Mouse (Mus musculus): ENCODE data around the gene Clk2. TPM values are rescaled to one million over a fixed set of nuclear protein-coding genes. Genes with fewer than 3 reads are reported as not detected.

The Clk2 gene
- polyA plus RNA-seq, 1 experiment = 79.4 TPM

DNA sequence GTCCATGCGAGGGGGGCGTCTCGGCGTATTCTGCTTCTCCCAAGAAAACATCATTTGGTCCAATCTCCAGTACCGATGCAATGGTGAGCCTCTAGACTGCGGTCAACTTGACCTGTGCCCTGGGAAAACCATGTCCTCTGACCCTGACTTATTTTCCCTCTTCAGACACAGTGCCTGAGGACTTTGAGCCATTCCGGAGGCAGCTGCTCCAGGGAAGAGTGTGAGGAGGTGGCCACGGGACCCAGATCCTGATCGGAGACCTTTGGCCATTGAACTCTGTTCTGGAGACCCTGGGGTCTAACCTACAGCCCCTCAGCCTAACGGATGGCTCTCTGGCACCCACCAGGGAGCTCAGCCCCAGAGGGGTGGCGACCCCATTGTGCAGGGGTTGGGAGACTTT lies 61.8 kb downstream of the Clk2 start:
- Histone ChIP-seq H3K4me3 (ENCODE audit: low read depth, low read length) (peak overlapping the region; percentile 58), H3K36me3 (ENCODE audit: control insufficient read depth, insufficient read depth, low read length, poor library complexity, severe bottlenecking) (no peaks in the 10 kb centered on the region), H3K27ac (ENCODE audit: insufficient read depth, low read length) (peak overlapping the region; percentile 68), H3K4me1 (ENCODE audit: control insufficient read depth, insufficient read depth, low read length) (peaks cover 10% of the 10 kb centered on the region), H3K27me3 (ENCODE audit: control insufficient read depth, insufficient read depth, low read length, poor library complexity, severe bottlenecking) (no peaks in the 10 kb centered on the region), H3K9me3 (replicated peaks; ENCODE audit: control insufficient read depth, insufficient read depth, low read length, poor library complexity, severe bottlenecking) (no peaks in the 10 kb centered on the region), H3K9ac (ENCODE audit: low read depth, poor library complexity, severe bottlenecking) (peak overlapping the region; percentile 51)
- TF ChIP-seq EP300 (IDR thresholded peaks at IDR 0.05; ENCODE audit: insufficient read depth, low read depth, low read length) (no peak), POLR2A (IDR thresholded peaks at IDR 0.05; ENCODE audit: insufficient read depth, low read length) (no peak), CTCF (IDR thresholded peaks at IDR 0.05; ENCODE audit: low read depth, low read length) (no peak)

Other genes starting within 250 kb of the Clk2 start
- gene Ash1l, start 214.2 kb upstream of the Clk2 start, polyA plus RNA-seq (2011; ENCODE audit: insufficient read depth, insufficient read length, low read depth, missing spikeins) = 20.8 and 22.4 TPM in 2 replicates
- 175 and 180 TPM in 2 replicates for gene Dap3, start 213.6 kb upstream of the Clk2 start, polyA plus RNA-seq (2011; ENCODE audit: insufficient read depth, insufficient read length, low read depth, missing spikeins)
- gene Rusc1, start 71.5 kb upstream of the Clk2 start, polyA plus RNA-seq (2011; ENCODE audit: insufficient read depth, insufficient read length, low read depth, missing spikeins) = 10.7 and 13.6 TPM in 2 replicates
- not detected in 2 replicates for gene Gm43738, start 63.7 kb upstream of the Clk2 start, polyA plus RNA-seq (2011; ENCODE audit: insufficient read depth, insufficient read length, low read depth, missing spikeins)
- 260 and 266 TPM in 2 replicates for gene Fdps, start 62.8 kb upstream of the Clk2 start, polyA plus RNA-seq (2011; ENCODE audit: insufficient read depth, insufficient read length, low read depth, missing spikeins)
- 0.21 TPM in 1 of 2 replicates, not detected in the other for gene Pklr, start 28.7 kb upstream of the Clk2 start, polyA plus RNA-seq (2011; ENCODE audit: insufficient read depth, insufficient read length, low read depth, missing spikeins)
- gene Hcn3, start 4.6 kb upstream of the Clk2 start, polyA plus RNA-seq (2011; ENCODE audit: insufficient read depth, insufficient read length, low read depth, missing spikeins) = 2.2 and 4.7 TPM in 2 replicates
- gene Scamp3, start 12.7 kb downstream of the Clk2 start, polyA plus RNA-seq (2011; ENCODE audit: insufficient read depth, insufficient read length, low read depth, missing spikeins) = 74.8 and 75.7 TPM in 2 replicates
- gene Fam189b, start 18.3 kb downstream of the Clk2 start, polyA plus RNA-seq (2011; ENCODE audit: insufficient read depth, insufficient read length, low read depth, missing spikeins) = 21.7 and 25.7 TPM in 2 replicates
- gene Gba, start 38.1 kb downstream of the Clk2 start, polyA plus RNA-seq (2011; ENCODE audit: insufficient read depth, insufficient read length, low read depth, missing spikeins) = 31.5 and 32.6 TPM in 2 replicates
- gene Thbs3, start 50.4 kb downstream of the Clk2 start, polyA plus RNA-seq (2011; ENCODE audit: insufficient read depth, insufficient read length, low read depth, missing spikeins) = 8.1 and 10.4 TPM in 2 replicates
- gene Mtx1, start 62.3 kb downstream of the Clk2 start, polyA plus RNA-seq (2011; ENCODE audit: insufficient read depth, insufficient read length, low read depth, missing spikeins) = 136 and 143 TPM in 2 replicates
- 1.5 and 1.6 TPM in 2 replicates for gene Muc1, start 64.3 kb downstream of the Clk2 start, polyA plus RNA-seq (2011; ENCODE audit: insufficient read depth, insufficient read length, low read depth, missing spikeins)
- gene Krtcap2, start 81.2 kb downstream of the Clk2 start, polyA plus RNA-seq (2011; ENCODE audit: insufficient read depth, insufficient read length, low read depth, missing spikeins) = 163 and 164 TPM in 2 replicates
- 5.7 and 7.1 TPM in 2 replicates for gene Trim46, start 81.5 kb downstream of the Clk2 start, polyA plus RNA-seq (2011; ENCODE audit: insufficient read depth, insufficient read length, low read depth, missing spikeins)
- gene Dpm3, start 94.6 kb downstream of the Clk2 start, polyA plus RNA-seq (2011; ENCODE audit: insufficient read depth, insufficient read length, low read depth, missing spikeins) = 36.7 and 59.9 TPM in 2 replicates
- gene Slc50a1, start 105.8 kb downstream of the Clk2 start, polyA plus RNA-seq (2011; ENCODE audit: insufficient read depth, insufficient read length, low read depth, missing spikeins) = 34.5 and 35.7 TPM in 2 replicates
- gene Efna1, start 116.3 kb downstream of the Clk2 start, polyA plus RNA-seq (2011; ENCODE audit: insufficient read depth, insufficient read length, low read depth, missing spikeins) = 8.3 and 11.0 TPM in 2 replicates
- 17.2 and 18.9 TPM in 2 replicates for gene Efna3, start 158.2 kb downstream of the Clk2 start, polyA plus RNA-seq (2011; ENCODE audit: insufficient read depth, insufficient read length, low read depth, missing spikeins)
- gene Efna4, start 173.2 kb downstream of the Clk2 start, polyA plus RNA-seq (2011; ENCODE audit: insufficient read depth, insufficient read length, low read depth, missing spikeins) = 14.6 and 16.7 TPM in 2 replicates
- gene Adam15, start 185.2 kb downstream of the Clk2 start, polyA plus RNA-seq (2011; ENCODE audit: insufficient read depth, insufficient read length, low read depth, missing spikeins) = 25.2 TPM in 2 replicates
- gene Dcst2, start 197.2 kb downstream of the Clk2 start, polyA plus RNA-seq (2011; ENCODE audit: insufficient read depth, insufficient read length, low read depth, missing spikeins) = 0.25 and 0.29 TPM in 2 replicates
- not detected in 2 replicates for gene Dcst1, start 200.5 kb downstream of the Clk2 start, polyA plus RNA-seq (2011; ENCODE audit: insufficient read depth, insufficient read length, low read depth, missing spikeins)
- gene Zbtb7b, start 230.0 kb downstream of the Clk2 start, polyA plus RNA-seq (2011; ENCODE audit: insufficient read depth, insufficient read length, low read depth, missing spikeins) = 35.1 and 35.7 TPM in 2 replicates
- gene Lenep, start 238.0 kb downstream of the Clk2 start, polyA plus RNA-seq (2011; ENCODE audit: insufficient read depth, insufficient read length, low read depth, missing spikeins) = not detected in 2 replicates
- 16.5 and 25.1 TPM in 2 replicates for gene Flad1, start 247.1 kb downstream of the Clk2 start, polyA plus RNA-seq (2011; ENCODE audit: insufficient read depth, insufficient read length, low read depth, missing spikeins)

All from ES-Bruce4 (cell line).